Mouse (Mus musculus): ENCODE measurements around the gene Nav2. TPM values are rescaled to one million over a fixed set of nuclear protein-coding genes. Genes with fewer than 3 reads are reported as not detected.

The Nav2 gene
- polyA plus RNA-seq, 1 experiment from 2014 or later: 7.5 TPM

DNA sequence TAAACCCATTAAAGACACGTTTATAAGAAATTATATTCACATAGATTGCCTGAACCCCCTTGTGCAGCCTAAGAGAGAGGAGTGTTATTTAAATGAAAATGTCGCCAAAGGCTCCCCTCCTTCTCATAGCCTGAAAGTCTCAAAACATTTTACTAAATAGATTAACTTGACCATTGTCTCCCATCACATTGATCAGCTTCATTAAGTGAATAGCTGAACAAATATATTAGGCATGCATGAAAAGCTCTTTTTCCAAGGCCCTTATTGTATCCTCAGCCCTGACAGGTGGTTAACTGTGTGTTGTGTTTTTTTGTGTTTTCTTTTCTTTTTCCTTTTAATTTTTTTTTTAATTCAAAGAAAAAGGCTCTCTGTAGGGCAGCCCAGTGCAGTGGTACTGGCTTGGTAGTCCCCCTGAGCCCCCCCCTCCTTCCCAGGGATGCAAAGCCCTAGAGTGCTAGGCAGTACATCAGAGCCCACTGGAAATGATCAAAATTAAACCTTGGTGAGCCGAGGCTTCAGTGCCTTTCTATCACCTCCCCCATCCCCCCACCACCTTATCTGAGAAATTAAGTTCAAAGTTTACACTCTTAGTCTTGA, 732.3 kb downstream of the Nav2 start:
- ATAC-seq (ENCODE audit: insufficient number of reproducible peaks, low FRiP score, low TSS enrichment, low read depth): no peak
- H3K4me1 ChIP-seq (ENCODE audit: control insufficient read depth, insufficient read depth, low read length): no peaks in the 10 kb centered on the region; the same call in 1 of the 2 replicates
- WGBS: 20% methylated on average over 3 of the region's 3 CpGs

More for the DNA sequence above, 732.3 kb downstream of the Nav2 start:
- H3K27ac ChIP-seq (replicated peaks; ENCODE audit: low read depth, low read length): no peak overlapping the region
- no peak overlapping the region for H3K4me3 ChIP-seq (ENCODE audit: low read depth, low read length)
- no peaks in the 10 kb centered on the region for H3K36me3 ChIP-seq (ENCODE audit: control insufficient read depth, insufficient read depth, low read length)
- H3K27me3 ChIP-seq (ENCODE audit: control insufficient read depth, insufficient read depth, low read length): peaks cover 54% of the 10 kb centered on the region
- DNase-seq (ENCODE audit: low spot score): no peak
- no peak overlapping the region for H3K4me2 ChIP-seq (ENCODE audit: low read depth, severe bottlenecking)
- H3K9me3 ChIP-seq (ENCODE audit: control insufficient read depth, low read length): no peaks in the 10 kb centered on the region
- no peak overlapping the region for H3K9ac ChIP-seq (ENCODE audit: low read length)

Other genes with a start within 250 kb of the Nav2 start
- gene Zdhhc13, start 119.7 kb upstream of the Nav2 start, polyA plus RNA-seq (2014; fragmentation: Nextera tagmentation; extraction: Ambion mirVana): 28.7 and 30.3 TPM in 2 replicates
- 1.1 and 1.4 TPM in 2 replicates for gene Csrp3, start 60.7 kb upstream of the Nav2 start, polyA plus RNA-seq (2014; fragmentation: Nextera tagmentation; extraction: Ambion mirVana)
- gene E2f8, start 27.1 kb upstream of the Nav2 start, polyA plus RNA-seq (2014; fragmentation: Nextera tagmentation; extraction: Ambion mirVana): 14.6 and 16.5 TPM in 2 replicates